Mouse (Mus musculus) midbrain, embryonic 10.5 days (tissue): ENCODE results near the gene Igf2bp2. TPM values are rescaled to one million over a fixed set of nuclear protein-coding genes. Genes with fewer than 3 reads are reported as not detected.

Experiments
- DNase-seq: peaks from one replicate; pipeline ENCODE4 v3.0.0-alpha.2; 2017; ENCODE audit warnings: low spot score
- H3K27ac ChIP-seq: fragments of 300-500 bp; sonication (generic); replicated peaks from 2 replicates; pipeline ENCODE4 v1.5.1; 2016; ENCODE audit warnings: mild to moderate bottlenecking
- H3K27me3 ChIP-seq: fragments of 300-500 bp; sonication (generic); 2 replicates; pipeline ENCODE4 v1.6.1; 2016; ENCODE audit warnings: low read depth, mild to moderate bottlenecking; ENCODE audit not compliant: poor library complexity, severe bottlenecking
- H3K36me3 ChIP-seq: fragments of 300-500 bp; sonication (generic); 2 replicates; pipeline ENCODE4 v1.6.1; 2016; ENCODE audit warnings: mild to moderate bottlenecking, moderate library complexity
- H3K4me1 ChIP-seq: fragments of 300-500 bp; sonication (generic); 2 replicates; pipeline ENCODE4 v1.6.1; 2016
- H3K4me3 ChIP-seq: fragments of 300-500 bp; sonication (generic); 2 replicates; pipeline ENCODE4 v1.5.1; 2016; ENCODE audit warnings: mild to moderate bottlenecking, moderate library complexity
- H3K9me3 ChIP-seq: fragments of 300-500 bp; sonication (generic); replicated peaks from 2 replicates; pipeline ENCODE4 v1.6.1; 2016; ENCODE audit warnings: mild to moderate bottlenecking
- WGBS: fragments of 180-500 bp; shearing (Covaris S2); methylation state at CpG from one replicate; pipeline ENCODE4 v1.1.7; 2016; 5-methylcytosine and 5-hydroxymethylcytosine counted together
- polyA plus RNA-seq: library from polyadenylated mRNA; unstranded; fragments of >200 nt; fragmentation: Nextera tagmentation; extraction: Ambion mirVana; gene quantifications from 2 replicates; pipeline ENCODE4 v1.2.1, GENCODE M21; 2016

The Igf2bp2 gene
- polyA plus RNA-seq, 1 experiment from 2014 or later = 148 TPM

GRCm38 (mm10) chr16:22140861-22141260, 22.2 kb downstream of the Igf2bp2 start:
- Histone ChIP-seq H3K36me3 (peaks cover 40% of the 10 kb centered on the region), H3K27me3 (no peaks in the 10 kb centered on the region), H3K27ac (no peak overlapping the region), H3K4me1 (peaks cover 21% of the 10 kb centered on the region), H3K9me3 (no peaks in the 10 kb centered on the region), H3K4me3 (no peak overlapping the region)
- no peak for DNase-seq
- WGBS = 80% methylated on average over 6 of the region's 6 CpGs

- Histone ChIP-seq H3K36me3 (peaks cover 33% of the 10 kb centered on the region), H3K9me3 (no peaks in the 10 kb centered on the region), H3K27ac (no peak overlapping the region), H3K27me3 (no peaks in the 10 kb centered on the region), H3K4me1 (peaks cover 21% of the 10 kb centered on the region), H3K4me3 (no peak overlapping the region)
- no peak for DNase-seq
- WGBS = 78% methylated on average over 5 of the region's 5 CpGs
Observed at GRCm38 (mm10) chr16:22139821-22140220, 23.3 kb downstream of the Igf2bp2 start.

- Histone ChIP-seq H3K27ac (no peak overlapping the region), H3K4me1 (peaks cover 16% of the 10 kb centered on the region), H3K9me3 (no peaks in the 10 kb centered on the region), H3K27me3 (no peaks in the 10 kb centered on the region), H3K4me3 (no peak overlapping the region), H3K36me3 (peaks cover 1% of the 10 kb centered on the region; the same call in 1 of the 2 replicates)
- DNase-seq = no peak
- 76% methylated on average over 5 of the region's 5 CpGs for WGBS
Observed at GRCm38 (mm10) chr16:22136198-22136597, 26.9 kb downstream of the Igf2bp2 start.

GRCm38 (mm10) chr16:22131321-22131720, 31.8 kb downstream of the Igf2bp2 start:
- Histone ChIP-seq H3K27me3 (no peaks in the 10 kb centered on the region), H3K9me3 (peaks cover 8% of the 10 kb centered on the region; the same call in 1 of the 2 replicates), H3K4me1 (peaks cover 3% of the 10 kb centered on the region), H3K36me3 (peaks cover 28% of the 10 kb centered on the region), H3K27ac (no peak overlapping the region), H3K4me3 (no peak overlapping the region)
- WGBS = 89% methylated on average over 6 of the region's 6 CpGs
- DNase-seq = no peak

GRCm38 (mm10) chr16:22129511-22129910, 33.6 kb downstream of the Igf2bp2 start:
- H3K36me3 ChIP-seq = peaks cover 28% of the 10 kb centered on the region
- no peak for DNase-seq
- H3K9me3 ChIP-seq = peaks cover 8% of the 10 kb centered on the region; the same call in 1 of the 2 replicates
- WGBS = 96% methylated on average over 7 of the region's 7 CpGs
- H3K4me3 ChIP-seq = no peak overlapping the region
- no peaks in the 10 kb centered on the region for H3K27me3 ChIP-seq
- no peak overlapping the region for H3K27ac ChIP-seq
- 0 out of 2 replicates have a peak, but pooled peaks cover 2% of the 10 kb centered on the region for H3K4me1 ChIP-seq

- Histone ChIP-seq H3K27ac (no peak overlapping the region), H3K4me1 (0 out of 2 replicates have a peak, but pooled peaks cover 5% of the 10 kb centered on the region), H3K36me3 (peaks cover 28% of the 10 kb centered on the region), H3K4me3 (no peak overlapping the region), H3K27me3 (no peaks in the 10 kb centered on the region), H3K9me3 (peaks cover 8% of the 10 kb centered on the region; the same call in 1 of the 2 replicates)
- no peak for DNase-seq
- WGBS = 88% methylated on average over 2 of the region's 2 CpGs
Observed at GRCm38 (mm10) chr16:22128595-22128994, 34.5 kb downstream of the Igf2bp2 start.

GRCm38 (mm10) chr16:22127806-22128205, 35.3 kb downstream of the Igf2bp2 start:
- H3K4me3 ChIP-seq = no peak overlapping the region
- 95% methylated on average over 5 of the region's 5 CpGs for WGBS
- H3K4me1 ChIP-seq = 0 out of 2 replicates have a peak, but pooled peaks cover 5% of the 10 kb centered on the region
- H3K36me3 ChIP-seq = peaks cover 28% of the 10 kb centered on the region
- H3K27me3 ChIP-seq = no peaks in the 10 kb centered on the region
- DNase-seq = no peak
- peaks cover 8% of the 10 kb centered on the region; the same call in 1 of the 2 replicates for H3K9me3 ChIP-seq
- no peak overlapping the region for H3K27ac ChIP-seq

GRCm38 (mm10) chr16:22126936-22127335, 36.2 kb downstream of the Igf2bp2 start:
- Histone ChIP-seq H3K4me3 (no peak overlapping the region), H3K36me3 (peaks cover 28% of the 10 kb centered on the region), H3K27me3 (no peaks in the 10 kb centered on the region), H3K9me3 (peaks cover 8% of the 10 kb centered on the region; the same call in 1 of the 2 replicates), H3K4me1 (0 out of 2 replicates have a peak, but pooled peaks cover 5% of the 10 kb centered on the region), H3K27ac (no peak overlapping the region)
- WGBS = 93% methylated on average over 4 of the region's 4 CpGs
- DNase-seq = no peak

GRCm38 (mm10) chr16:22124325-22124918, 38.7 kb downstream of the Igf2bp2 start:
- DNase-seq = no peak
- H3K27ac ChIP-seq = no peak overlapping the region
- 87% methylated on average over 7 of the region's 7 CpGs for WGBS
- no peaks in the 10 kb centered on the region for H3K27me3 ChIP-seq
- H3K9me3 ChIP-seq = peaks cover 5% of the 10 kb centered on the region; the same call in 1 of the 2 replicates
- no peak overlapping the region for H3K4me3 ChIP-seq
- 0 out of 2 replicates have a peak, but pooled peaks cover 5% of the 10 kb centered on the region for H3K4me1 ChIP-seq
- H3K36me3 ChIP-seq = peaks cover 24% of the 10 kb centered on the region

GRCm38 (mm10) chr16:22123658-22124057, 39.4 kb downstream of the Igf2bp2 start:
- peaks cover 5% of the 10 kb centered on the region; the same call in 1 of the 2 replicates for H3K9me3 ChIP-seq
- H3K4me1 ChIP-seq = 0 out of 2 replicates have a peak, but pooled peaks cover 5% of the 10 kb centered on the region
- 32% methylated on average over 5 of the region's 5 CpGs for WGBS
- peaks cover 28% of the 10 kb centered on the region for H3K36me3 ChIP-seq
- DNase-seq = peak; percentile 49
- no peak overlapping the region for H3K4me3 ChIP-seq
- H3K27ac ChIP-seq = no peak overlapping the region
- H3K27me3 ChIP-seq = no peaks in the 10 kb centered on the region

- Histone ChIP-seq H3K27ac (no peak overlapping the region), H3K36me3 (peaks cover 33% of the 10 kb centered on the region), H3K4me1 (0 out of 2 replicates have a peak, but pooled peaks cover 5% of the 10 kb centered on the region), H3K27me3 (no peaks in the 10 kb centered on the region), H3K4me3 (no peak overlapping the region), H3K9me3 (no peaks in the 10 kb centered on the region)
- WGBS = 96% methylated on average over 8 of the region's 8 CpGs
- DNase-seq = no peak
Observed at GRCm38 (mm10) chr16:22121109-22121508, 42.0 kb downstream of the Igf2bp2 start.

- 97% methylated on average over 15 of the region's 15 CpGs for WGBS
Observed at GRCm38 (mm10) chr16:22119524-22119923, 43.6 kb downstream of the Igf2bp2 start.

More at GRCm38 (mm10) chr16:22119524-22119923, 43.6 kb downstream of the Igf2bp2 start:
- no peak overlapping the region for H3K27ac ChIP-seq
- H3K27me3 ChIP-seq = no peaks in the 10 kb centered on the region
- H3K9me3 ChIP-seq = no peaks in the 10 kb centered on the region
- peaks cover 33% of the 10 kb centered on the region for H3K36me3 ChIP-seq
- H3K4me3 ChIP-seq = no peak overlapping the region
- no peak for DNase-seq
- H3K4me1 ChIP-seq = 0 out of 2 replicates have a peak, but pooled peaks cover 4% of the 10 kb centered on the region
